Mouse (Mus musculus): ENCODE measurements around the gene Ifngr2.
"Not testable (repeated sequence)": the region's sequence is repeated elsewhere in the genome, so short reads cannot be mapped to it uniquely, and the experiment has no call there.

Ifngr2 gene

GRCm38 (mm10) chr16:91546836-91547741, at the start of gene Ifngr2:
Ifngr2 (plus strand) TSS chr16:91547072.
- DNase-seq (ENCODE audit: low read depth, low spot score), result no peak

- DNase-seq (ENCODE audit: low read depth, low spot score), result no peak
Measured at GRCm38 (mm10) chr16:91498041-91498440, 48.8 kb upstream of the Ifngr2 start.

GRCm38 (mm10) chr16:91504701-91505100, 42.2 kb upstream of the Ifngr2 start:
- no peak for DNase-seq (ENCODE audit: low read depth, low spot score)

- DNase-seq (ENCODE audit: low read depth, low spot score), result no peak
Measured at GRCm38 (mm10) chr16:91505116-91505601, 41.7 kb upstream of the Ifngr2 start.

- DNase-seq (ENCODE audit: low read depth, low spot score), result no peak
Measured at GRCm38 (mm10) chr16:91506396-91506795, 40.5 kb upstream of the Ifngr2 start.

- DNase-seq (ENCODE audit: low read depth, low spot score), result peak; percentile 67
Measured at GRCm38 (mm10) chr16:91512161-91512787, 34.6 kb upstream of the Ifngr2 start.

GRCm38 (mm10) chr16:91513099-91513498, 33.8 kb upstream of the Ifngr2 start:
- no peak for DNase-seq (ENCODE audit: low read depth, low spot score)

- DNase-seq (ENCODE audit: low read depth, low spot score), result no peak
Measured at GRCm38 (mm10) chr16:91517020-91517419, 29.9 kb upstream of the Ifngr2 start.

- no peak for DNase-seq (ENCODE audit: low read depth, low spot score)
Measured at GRCm38 (mm10) chr16:91522040-91522439, 24.8 kb upstream of the Ifngr2 start.

- DNase-seq (ENCODE audit: low read depth, low spot score), result no peak
Measured at GRCm38 (mm10) chr16:91522479-91523309, 24.2 kb upstream of the Ifngr2 start.

- DNase-seq (ENCODE audit: low read depth, low spot score), result no peak
Measured at GRCm38 (mm10) chr16:91524206-91524605, 22.7 kb upstream of the Ifngr2 start.

GRCm38 (mm10) chr16:91526274-91526673, 20.6 kb upstream of the Ifngr2 start:
- no peak for DNase-seq (ENCODE audit: low read depth, low spot score)

GRCm38 (mm10) chr16:91527051-91527450, 19.8 kb upstream of the Ifngr2 start:
- DNase-seq (ENCODE audit: low read depth, low spot score), result no peak

GRCm38 (mm10) chr16:91527500-91527899, 19.4 kb upstream of the Ifngr2 start:
- no peak for DNase-seq (ENCODE audit: low read depth, low spot score)

- no peak for DNase-seq (ENCODE audit: low read depth, low spot score)
Measured at GRCm38 (mm10) chr16:91528578-91528977, 18.3 kb upstream of the Ifngr2 start.

- DNase-seq (ENCODE audit: low read depth, low spot score), result not testable (repeated sequence)
Measured at GRCm38 (mm10) chr16:91530830-91531229, 16.0 kb upstream of the Ifngr2 start.

GRCm38 (mm10) chr16:91531856-91532255, 15.0 kb upstream of the Ifngr2 start:
- DNase-seq (ENCODE audit: low read depth, low spot score), result no peak

- no peak for DNase-seq (ENCODE audit: low read depth, low spot score)
Measured at GRCm38 (mm10) chr16:91532429-91532828, 14.4 kb upstream of the Ifngr2 start.

- no peak for DNase-seq (ENCODE audit: low read depth, low spot score)
Measured at GRCm38 (mm10) chr16:91533097-91534001, 13.5 kb upstream of the Ifngr2 start.

- peak; percentile 97 for DNase-seq (ENCODE audit: low read depth, low spot score)
Measured at GRCm38 (mm10) chr16:91534477-91534876, 12.4 kb upstream of the Ifngr2 start.

- DNase-seq (ENCODE audit: low read depth, low spot score), result no peak
Measured at GRCm38 (mm10) chr16:91534888-91535287, 12.0 kb upstream of the Ifngr2 start.

All from embryo, embryonic 11.5 days (tissue).